Mouse (Mus musculus) embryonic stem cell, embryonic (primary cell): ENCODE data around the gene Dnmt3b.

Experiments used
- CTCF ChIA-PET, 4 experiments: fragments of 300-600 bp in 2 of 4; fragments of 350-600 bp in 2 of 4; sonication (Branson Sonifier 250); formaldehyde crosslinking; loops; one replicate each; lab custom pipeline; 2022; ENCODE audit warnings: inconsistent platforms in 2 of 4; lab: Charles Lee
- POLR2A ChIA-PET, 4 experiments: fragments of 300-600 bp in 2 of 4; fragments of 350-600 bp in 2 of 4; sonication (Branson Sonifier 250); formaldehyde crosslinking; loops; one replicate each; lab custom pipeline; 2022; ENCODE audit warnings: antibody characterized with exemption in 4 of 4, inconsistent platforms in 1 of 4; lab: Charles Lee

Dnmt3b gene

GRCm38 (mm10) chr2:153649298-153650013 lies at the start of gene Dnmt3b:
Gene Dnmt3b (plus strand): TSS chr2:153649450.
- POLR2A ChIA-PET: interaction anchor here (0.6 to 2.1 kb wide), 20 partner anchors 10 to 382 kb away, joined by 3 to 8 read pairs (median 4); partner anchors contain the start of gene Mapre1 (in 2 of the 4)
- CTCF ChIA-PET: interaction anchor here in 3 of 4 experiments (0.6 to 1.4 kb wide), 9 partner anchors 10 to 651 kb away, joined by 3 to 6 read pairs (median 3); no protein-coding TSS in a partner anchor

DNA sequence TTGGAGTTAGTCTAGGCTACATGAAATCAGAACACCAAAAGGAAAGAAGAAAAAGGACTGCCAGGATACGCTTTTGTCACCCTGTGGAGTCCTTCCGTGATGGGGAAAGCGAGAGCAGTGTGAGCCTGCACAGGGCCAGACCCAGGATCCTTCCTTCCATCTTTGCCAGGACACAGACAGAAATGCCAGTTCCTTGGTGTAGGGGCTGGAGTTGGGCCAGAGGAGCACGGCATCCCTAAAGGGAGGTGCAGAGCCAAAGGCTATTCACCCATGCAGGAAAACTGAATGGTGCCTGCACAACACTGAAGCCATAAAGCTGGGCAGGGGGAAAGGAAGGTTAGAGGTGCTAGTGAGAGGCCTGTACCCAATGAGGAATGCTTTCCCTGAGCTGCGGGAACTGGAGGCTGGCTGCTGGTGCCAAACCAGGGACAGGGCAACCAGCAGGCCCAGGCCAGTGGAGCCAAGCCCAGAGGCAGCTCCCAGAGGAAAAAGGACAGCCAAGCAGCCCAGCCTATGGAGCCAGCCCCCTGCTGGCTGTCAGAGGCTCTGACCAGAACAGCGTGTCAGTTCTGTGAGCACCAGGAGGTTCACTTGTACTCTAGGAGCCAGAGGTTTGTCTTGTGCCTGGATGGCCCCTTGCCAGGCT lies 49.1 kb upstream of the Dnmt3b start:
- CTCF ChIA-PET: interaction anchor here (0.6 to 2.3 kb wide), 14 partner anchors 10 to 143 kb away, joined by 3 to 19 read pairs (median 4); no protein-coding TSS in a partner anchor
- POLR2A ChIA-PET: interaction anchor here (0.6 to 4.3 kb wide), 15 partner anchors 8 to 771 kb away, joined by 3 to 29 read pairs (median 3); partner anchors contain the start of genes Commd7 (in 2 of the 4) and Tm9sf4 (in 1 of the 4)

- ChIA-PET POLR2A (interaction anchor here in 3 of 4 experiments (0.6 to 4.3 kb wide), 15 partner anchors 8 to 254 kb away, joined by 3 to 29 read pairs (median 3); partner anchors contain the start of gene Commd7 (in 2 of the 3)), CTCF (interaction anchor here (0.6 to 2.3 kb wide), 18 partner anchors 8 to 1995 kb away, joined by 3 to 19 read pairs (median 4); no protein-coding TSS in a partner anchor)
Observed at GRCm38 (mm10) chr2:153600667-153601648, 48.3 kb upstream of the Dnmt3b start.

DNA sequence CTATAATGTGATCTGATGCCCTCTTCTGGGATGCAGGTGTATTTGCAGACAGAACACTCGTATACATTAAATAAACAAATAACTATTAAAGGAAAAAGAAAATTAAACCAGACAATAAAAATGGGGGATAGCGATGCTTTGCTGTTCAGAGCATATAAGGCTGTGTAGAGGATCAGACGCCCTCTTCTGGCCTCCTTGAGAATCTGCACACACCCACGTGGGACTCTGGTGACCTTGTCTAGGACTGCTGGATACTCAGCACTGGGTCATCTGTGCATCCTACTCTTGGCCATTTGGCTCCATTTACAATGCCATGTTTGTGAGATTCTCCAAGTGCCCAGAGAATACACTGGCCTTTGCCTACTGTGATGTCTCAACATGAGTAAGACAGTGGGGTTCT lies 45.5 kb upstream of the Dnmt3b start:
- CTCF ChIA-PET: interaction anchor here (0.6 to 4.1 kb wide), 27 partner anchors 8 to 933 kb away, joined by 3 to 17 read pairs (median 4); partner anchors contain the start of gene Commd7 (in 1 of the 4)
- POLR2A ChIA-PET: interaction anchor here (0.5 to 1.5 kb wide), 16 partner anchors 9 to 364 kb away, joined by 3 to 9 read pairs (median 3); partner anchors contain the start of genes Commd7 (in 1 of the 4) and Mapre1 (in 1 of the 4)

- CTCF ChIA-PET: interaction anchor here in 2 of 4 experiments (1.0 to 4.1 kb wide), 9 partner anchors 9 to 188 kb away, joined by 3 to 14 read pairs (median 5); no protein-coding TSS in a partner anchor
- POLR2A ChIA-PET: interaction anchor here in 3 of 4 experiments (0.5 to 1.9 kb wide), 13 partner anchors 9 to 134 kb away, joined by 3 to 7 read pairs (median 5); partner anchors contain the start of genes Commd7 (in 1 of the 3) and Dnmt3b (in 1 of the 3)
Observed at GRCm38 (mm10) chr2:153606421-153606820, 42.8 kb upstream of the Dnmt3b start.

GRCm38 (mm10) chr2:153607870-153608515 lies 41.3 kb upstream of the Dnmt3b start:
- CTCF ChIA-PET: interaction anchor here in 2 of 4 experiments (1.1 to 2.3 kb wide), 10 partner anchors 11 to 186 kb away, joined by 3 to 7 read pairs (median 5); no protein-coding TSS in a partner anchor

DNA sequence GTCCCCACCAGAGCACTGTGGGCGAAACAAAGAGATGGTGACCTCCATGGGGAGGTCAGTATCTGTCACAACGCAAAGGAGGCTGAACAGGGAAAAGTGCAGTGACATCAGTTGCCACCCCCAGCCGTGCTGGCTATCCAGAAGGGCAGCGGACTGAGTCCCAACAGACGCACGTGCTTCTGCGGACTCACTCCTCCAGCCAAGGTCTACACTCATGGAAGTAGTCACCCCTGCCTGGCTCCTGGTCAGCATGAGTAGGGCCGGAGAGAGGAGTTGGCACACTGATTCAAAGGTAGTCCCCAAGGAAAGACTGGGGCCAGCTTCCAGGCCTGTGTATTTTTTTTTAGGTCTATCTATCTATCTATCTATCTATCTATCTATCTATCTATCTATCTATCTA lies 40.2 kb upstream of the Dnmt3b start:
- CTCF ChIA-PET: interaction anchor here (0.6 to 3.7 kb wide), 12 partner anchors 8 to 243 kb away, joined by 3 to 38 read pairs (median 4); partner anchors contain the start of gene Dnmt3b (in 1 of the 4)
- POLR2A ChIA-PET: interaction anchor here (0.6 to 4.5 kb wide), 13 partner anchors 8 to 133 kb away, joined by 3 to 64 read pairs (median 7); partner anchors contain the start of gene Commd7 (in 1 of the 4)

More at GRCm38 (mm10) chr2:153607870-153608515, 41.3 kb upstream of the Dnmt3b start:
- POLR2A ChIA-PET: interaction anchor here in 3 of 4 experiments (0.5 to 1.9 kb wide), 16 partner anchors 11 to 810 kb away, joined by 3 to 7 read pairs (median 3); partner anchors contain the start of genes Commd7 (in 1 of the 3) and Dnmt3b (in 1 of the 3)

DNA sequence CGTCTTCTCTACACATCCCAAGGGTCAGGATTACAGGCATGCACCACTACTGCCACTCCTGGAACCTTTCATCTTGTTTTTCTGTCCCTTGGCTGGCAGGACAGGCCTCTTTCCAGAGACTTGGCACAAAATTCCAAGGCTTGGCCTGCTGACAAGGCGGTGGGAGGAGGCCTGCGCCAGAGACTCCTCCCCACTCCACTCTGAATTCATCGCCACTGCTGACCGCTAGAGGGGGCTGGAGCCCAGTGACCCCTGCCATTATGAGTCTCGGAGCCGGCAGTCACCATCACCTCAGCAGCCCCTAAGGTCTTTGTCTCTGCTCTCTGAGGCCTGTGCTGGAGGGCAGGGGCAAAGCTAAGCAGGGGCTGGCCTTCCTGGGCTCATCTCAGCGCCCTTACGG lies 39.7 kb upstream of the Dnmt3b start:
- ChIA-PET CTCF (interaction anchor here (0.5 to 3.7 kb wide), 35 partner anchors 9 to 1136 kb away, joined by 3 to 38 read pairs (median 4); partner anchors contain the start of gene Dnmt3b (in 1 of the 4)), POLR2A (interaction anchor here (0.6 to 4.5 kb wide), 30 partner anchors 9 to 133 kb away, joined by 3 to 64 read pairs (median 7); partner anchors contain the start of genes Commd7 (in 2 of the 4) and Dnmt3b (in 1 of the 4))

DNA sequence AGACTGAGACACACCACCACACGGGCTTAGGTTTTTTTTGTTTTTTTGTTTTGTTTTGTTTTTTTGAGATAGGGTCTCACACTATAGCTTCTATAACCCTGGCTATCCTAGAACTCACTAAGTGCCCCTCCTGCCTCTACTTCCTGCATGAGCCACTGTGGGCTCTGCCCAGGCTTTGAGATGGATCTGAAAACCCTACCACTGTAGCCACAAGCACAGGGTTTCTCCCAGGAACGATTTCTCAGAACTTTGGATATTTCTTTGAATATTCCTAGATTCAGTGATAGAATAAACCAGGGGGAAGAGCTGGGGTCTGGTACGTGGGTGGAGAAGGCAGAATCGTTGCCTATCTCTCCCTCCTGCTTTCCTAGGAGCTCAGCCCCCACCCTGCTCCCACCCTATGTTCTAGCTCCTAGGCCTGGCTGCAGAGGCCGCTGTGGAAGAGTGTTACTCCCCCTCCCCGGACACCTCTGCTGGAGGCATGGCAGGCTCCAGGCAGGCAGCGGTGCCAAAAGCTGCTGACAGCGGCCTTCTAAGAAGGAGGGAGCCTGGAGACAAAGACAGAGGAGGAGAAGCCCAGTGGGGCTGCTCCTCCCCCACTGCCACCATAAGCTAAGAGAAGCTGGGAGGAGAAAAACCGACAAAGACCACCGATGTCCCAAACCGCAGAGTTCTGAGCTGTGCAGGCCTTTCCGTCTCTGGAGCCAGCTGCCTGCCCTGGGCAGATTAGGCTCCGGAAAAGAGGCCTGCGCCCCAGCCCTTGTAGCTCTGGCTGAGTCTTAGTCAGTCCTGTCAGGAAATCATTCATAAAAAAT lies 38.6 kb upstream of the Dnmt3b start:
- CTCF ChIA-PET: interaction anchor here (0.5 to 3.7 kb wide), 52 partner anchors 10 to 728 kb away, joined by 3 to 38 read pairs (median 4); partner anchors contain the start of gene Dnmt3b (in 1 of the 4)
- POLR2A ChIA-PET: interaction anchor here (0.6 to 4.5 kb wide), 59 partner anchors 8 to 1180 kb away, joined by 3 to 64 read pairs (median 5); partner anchors contain the start of genes Commd7 (in 3 of the 4) and Dnmt3b (in 3 of the 4)

DNA sequence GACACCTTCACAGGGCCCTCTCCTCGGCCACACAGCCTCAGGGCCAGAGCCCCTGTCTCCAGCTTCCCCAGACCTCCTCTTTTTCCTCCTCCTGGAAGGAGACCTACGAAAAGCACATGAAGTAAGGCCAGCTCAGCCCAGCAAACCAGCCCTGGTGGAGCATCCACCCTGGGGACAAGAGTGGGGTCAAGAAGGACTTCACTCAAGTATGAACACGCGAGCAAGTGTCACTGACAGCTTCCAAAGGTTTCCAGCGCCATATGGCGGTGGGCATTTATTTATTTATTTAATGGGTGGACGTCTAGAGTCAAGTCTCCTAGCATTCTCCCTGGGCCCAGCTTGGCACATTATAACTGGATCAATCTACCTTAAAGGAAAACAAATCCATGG lies 38.0 kb upstream of the Dnmt3b start:
- ChIA-PET POLR2A (interaction anchor here (0.6 to 4.5 kb wide), 46 partner anchors 8 to 1179 kb away, joined by 3 to 64 read pairs (median 6); partner anchors contain the start of genes Dnmt3b (in 3 of the 4), Commd7 (in 2 of the 4) and Tm9sf4 (in 1 of the 4)), CTCF (interaction anchor here (0.5 to 3.7 kb wide), 40 partner anchors 7 to 727 kb away, joined by 3 to 38 read pairs (median 4); partner anchors contain the start of gene Dnmt3b (in 1 of the 4))

DNA sequence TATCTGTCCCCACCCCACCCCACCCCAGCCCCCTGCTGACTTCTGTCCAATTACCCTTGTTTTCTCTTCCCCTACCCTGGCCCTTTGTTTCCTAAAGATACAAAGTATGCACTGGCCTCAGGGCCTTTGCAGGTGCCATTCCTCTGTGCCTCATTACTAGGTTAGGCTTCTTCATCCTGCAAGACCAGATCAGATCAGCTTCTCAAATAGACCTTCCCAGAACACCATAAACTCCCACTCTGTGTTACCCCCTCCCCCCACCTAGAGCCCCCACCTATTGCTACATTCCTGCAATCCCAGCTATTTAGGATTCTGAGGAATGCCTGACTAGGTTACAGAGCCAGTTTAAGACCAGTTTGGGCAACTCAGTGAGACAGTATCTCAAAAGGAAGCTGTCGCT lies 37.5 kb upstream of the Dnmt3b start:
- ChIA-PET POLR2A (interaction anchor here (0.6 to 4.5 kb wide), 55 partner anchors 8 to 875 kb away, joined by 3 to 64 read pairs (median 5); partner anchors contain the start of genes Dnmt3b (in 3 of the 4), Commd7 (in 2 of the 4) and Tm9sf4 (in 1 of the 4)), CTCF (interaction anchor here (0.5 to 3.7 kb wide), 33 partner anchors 8 to 342 kb away, joined by 3 to 38 read pairs (median 4); no protein-coding TSS in a partner anchor)

DNA sequence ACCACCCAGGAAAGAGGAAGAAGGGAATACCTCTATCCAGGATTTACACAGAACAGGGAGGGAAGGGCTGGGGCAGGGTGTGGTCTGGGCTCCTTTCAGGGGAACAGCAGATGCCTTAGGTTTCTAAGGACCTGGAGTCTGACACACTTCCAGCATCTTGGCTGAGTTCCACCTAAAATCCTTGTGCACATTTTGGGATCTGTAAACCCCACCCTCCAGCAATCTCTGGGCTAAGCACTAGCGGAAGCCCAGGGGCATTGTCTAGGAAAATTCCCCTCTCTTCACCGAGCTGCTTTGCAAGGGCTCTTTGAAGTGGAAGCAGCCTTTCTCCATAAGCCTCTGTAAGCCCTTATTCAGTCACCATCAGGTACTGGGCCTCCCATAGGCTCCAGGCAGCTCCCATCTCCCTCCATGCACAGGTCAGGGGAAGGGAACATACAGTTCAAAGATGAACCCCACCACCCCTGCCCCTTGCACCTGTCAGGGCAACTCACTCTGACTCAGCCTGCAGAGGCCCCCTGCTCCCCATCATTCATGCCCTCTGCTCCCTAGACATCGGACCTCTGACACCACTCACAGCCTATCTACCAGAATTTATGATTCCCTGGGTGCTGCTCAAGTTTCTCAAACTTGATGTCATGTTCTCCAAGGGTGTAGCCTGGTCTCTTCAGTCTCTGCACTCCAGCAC lies 36.5 kb upstream of the Dnmt3b start:
- POLR2A ChIA-PET: interaction anchor here (0.7 to 4.5 kb wide), 21 partner anchors 8 to 266 kb away, joined by 3 to 64 read pairs (median 8); partner anchors contain the start of genes Commd7 (in 1 of the 4) and Dnmt3b (in 1 of the 4)
- CTCF ChIA-PET: interaction anchor here (0.6 to 3.7 kb wide), 11 partner anchors 8 to 82 kb away, joined by 3 to 38 read pairs (median 4); partner anchors contain the start of gene Dnmt3b (in 1 of the 4)

DNA sequence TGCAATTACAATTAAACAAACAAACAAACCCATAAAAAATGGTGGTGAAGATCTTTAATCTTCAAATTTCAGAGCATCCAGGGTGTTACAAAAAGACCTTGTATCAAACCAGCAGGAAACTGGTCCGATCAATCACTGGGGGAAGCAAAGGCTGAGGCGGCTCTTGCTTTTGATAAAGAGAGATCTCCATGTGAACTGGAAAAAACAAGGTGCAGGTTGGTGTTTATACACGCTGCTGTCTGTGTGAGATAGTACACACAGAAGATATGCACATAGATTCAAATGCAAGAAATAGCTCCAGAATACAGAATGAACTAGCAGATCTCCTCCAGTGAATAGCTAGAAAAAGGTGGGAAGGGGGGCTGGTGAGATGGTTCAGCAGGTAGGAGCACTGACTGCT lies 32.4 kb upstream of the Dnmt3b start:
- CTCF ChIA-PET: no interaction called here
- POLR2A ChIA-PET: interaction anchor here in 1 of 4 experiments (1.4 kb wide), 1 partner anchor 10 kb away, joined by 4 read pairs; no protein-coding TSS in a partner anchor

- POLR2A ChIA-PET: interaction anchor here in 2 of 4 experiments (0.7 to 1.7 kb wide), 7 partner anchors 8 to 248 kb away, joined by 3 to 6 read pairs (median 3); partner anchors contain the start of gene Commd7 (in 2 of the 2)
- CTCF ChIA-PET: interaction anchor here in 1 of 4 experiments (0.7 to 5.9 kb wide), 4 partner anchors 8 to 305 kb away, joined by 3 to 38 read pairs (median 4); no protein-coding TSS in a partner anchor
Observed at GRCm38 (mm10) chr2:153618439-153618838, 30.8 kb upstream of the Dnmt3b start.
